Mouse (Mus musculus): ENCODE measurements at regions not wholly inside any gene's neighbourhood (a gene's known extent, or its start where the extent isn't known, plus 50 kb on each side); places are given as distances from the start of the nearest gene placed in this dataset.

DNA sequence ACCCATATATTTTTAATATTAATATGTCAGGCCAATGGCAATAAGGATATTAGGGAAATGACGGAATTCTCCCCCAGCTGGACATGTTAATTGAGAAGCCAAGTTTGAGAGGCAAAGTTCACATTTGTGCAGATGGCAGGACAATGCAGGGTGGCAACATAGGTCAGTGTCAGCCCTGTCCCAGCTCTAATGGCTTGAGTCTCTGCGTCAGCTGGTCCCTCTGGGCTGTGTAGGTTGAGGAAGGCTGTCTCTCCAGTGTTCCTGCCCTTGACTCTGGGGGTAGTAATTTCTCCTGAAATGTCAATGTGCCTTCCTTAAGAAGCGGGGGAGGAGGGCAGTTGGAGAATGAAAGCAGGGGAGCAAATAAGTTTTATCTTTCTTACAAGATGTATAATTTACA, 390.2 kb downstream of the Nr2f2 start:
- no peaks in the 10 kb centered on the region for H3K4me1 ChIP-seq (ENCODE audit: control insufficient read depth, insufficient read depth, low read length)
- H3K4me3 ChIP-seq (ENCODE audit: insufficient read depth, low read depth, low read length), result no peak overlapping the region
- no peak for TF ChIP-seq CTCF (IDR thresholded peaks at IDR 0.05; ENCODE audit: insufficient read depth, low read depth, low read length)
- no peak for TF ChIP-seq POLR2A (IDR thresholded peaks at IDR 0.05; ENCODE audit: insufficient read depth, low read depth, low read length)
- WGBS, result 91% methylated on average over 3 of the region's 3 CpGs
- H3K27ac ChIP-seq (ENCODE audit: insufficient read depth, low read depth, low read length), result no peak overlapping the region

DNA sequence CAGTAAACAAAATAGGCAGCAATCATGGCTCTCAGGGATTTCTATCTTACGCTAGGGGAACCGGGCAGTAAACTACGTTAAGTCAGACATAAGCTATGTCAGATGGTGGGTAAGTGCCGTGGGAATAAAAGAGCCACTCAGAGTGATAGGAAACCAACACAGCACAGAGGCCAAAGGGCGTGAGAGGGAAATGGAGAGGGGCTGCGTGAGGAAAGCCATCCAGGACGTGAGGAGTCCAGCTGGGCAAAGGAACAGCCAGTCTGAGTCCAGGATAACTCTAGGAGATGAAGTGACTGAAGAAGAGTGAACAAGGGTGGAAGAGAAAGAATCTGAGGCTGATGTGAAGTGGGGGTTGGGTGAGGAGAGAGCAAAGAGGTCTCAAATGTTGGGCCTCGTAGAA, 402.5 kb downstream of the Nr2f2 start:
- TF ChIP-seq POLR2A (IDR thresholded peaks at IDR 0.05; ENCODE audit: insufficient read depth, low read depth, low read length) (no peak), CTCF (IDR thresholded peaks at IDR 0.05; ENCODE audit: insufficient read depth, low read depth, low read length) (no peak)
- Histone ChIP-seq H3K4me3 (ENCODE audit: insufficient read depth, low read depth, low read length) (no peak overlapping the region), H3K27ac (ENCODE audit: insufficient read depth, low read depth, low read length) (no peak overlapping the region), H3K4me1 (ENCODE audit: control insufficient read depth, insufficient read depth, low read length) (no peaks in the 10 kb centered on the region)
- 80% methylated on average over 8 of the region's 8 CpGs for WGBS

DNA sequence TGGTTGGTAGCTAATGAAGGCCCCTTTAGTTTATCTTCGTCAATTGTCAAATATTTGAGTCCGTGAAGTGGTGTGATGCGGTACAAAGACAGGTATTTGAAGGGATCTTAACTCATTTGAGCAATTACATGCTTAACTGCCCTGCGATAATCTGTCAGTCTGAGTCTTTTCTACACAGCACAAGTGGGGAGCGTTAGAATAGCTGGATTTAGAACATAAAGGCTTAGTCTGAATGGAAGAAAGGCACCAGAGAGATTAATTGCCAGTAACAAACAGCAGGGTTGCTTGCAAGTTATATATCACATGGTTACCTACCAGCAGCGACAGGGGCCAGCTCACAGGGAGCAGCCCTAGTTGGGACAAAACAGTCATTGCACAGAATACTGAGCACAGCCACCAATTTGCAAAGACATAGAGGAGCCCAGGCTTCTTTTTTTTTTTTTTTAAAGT, 416.3 kb downstream of the Nr2f2 start:
- peaks cover 4% of the 10 kb centered on the region for H3K4me1 ChIP-seq (ENCODE audit: control insufficient read depth, insufficient read depth, low read length)
- TF ChIP-seq POLR2A (IDR thresholded peaks at IDR 0.05; ENCODE audit: insufficient read depth, low read depth, low read length) (no peak), CTCF (IDR thresholded peaks at IDR 0.05; ENCODE audit: insufficient read depth, low read depth, low read length) (no peak)
- H3K27ac ChIP-seq (ENCODE audit: insufficient read depth, low read depth, low read length), result no peak overlapping the region
- 23% methylated on average over 6 of the region's 6 CpGs for WGBS
- no peak overlapping the region for H3K4me3 ChIP-seq (ENCODE audit: insufficient read depth, low read depth, low read length)

DNA sequence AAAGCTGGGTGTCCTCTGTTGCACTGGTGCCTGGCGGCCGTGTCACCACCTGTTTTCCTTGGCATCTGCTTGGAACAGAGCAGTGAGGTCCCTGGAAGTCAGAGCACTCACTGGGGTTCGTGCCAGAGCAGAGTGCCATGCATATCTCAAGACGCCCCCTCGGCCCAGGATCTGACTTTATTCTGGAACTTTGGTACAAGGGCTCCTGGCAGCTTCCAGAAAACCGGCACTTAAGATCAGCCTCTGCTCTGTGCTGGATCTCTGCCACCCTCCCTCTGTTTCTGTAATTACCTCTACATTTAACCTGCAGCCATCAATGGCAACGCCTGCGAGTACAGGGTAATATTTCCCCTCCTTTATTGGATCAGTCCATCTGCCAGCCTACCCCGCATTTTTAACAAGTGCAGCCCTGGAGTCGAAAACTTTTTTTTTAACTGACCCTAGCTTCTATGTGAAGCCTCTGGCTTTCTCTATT, 416.9 kb downstream of the Nr2f2 start:
- TF ChIP-seq POLR2A (IDR thresholded peaks at IDR 0.05; ENCODE audit: insufficient read depth, low read depth, low read length), result no peak
- TF ChIP-seq CTCF (IDR thresholded peaks at IDR 0.05; ENCODE audit: insufficient read depth, low read depth, low read length), result no peak
- Histone ChIP-seq H3K4me1 (ENCODE audit: control insufficient read depth, insufficient read depth, low read length) (peaks cover 4% of the 10 kb centered on the region), H3K4me3 (ENCODE audit: insufficient read depth, low read depth, low read length) (no peak overlapping the region), H3K27ac (ENCODE audit: insufficient read depth, low read depth, low read length) (no peak overlapping the region)
- 13% methylated on average over 10 of the region's 10 CpGs for WGBS

DNA sequence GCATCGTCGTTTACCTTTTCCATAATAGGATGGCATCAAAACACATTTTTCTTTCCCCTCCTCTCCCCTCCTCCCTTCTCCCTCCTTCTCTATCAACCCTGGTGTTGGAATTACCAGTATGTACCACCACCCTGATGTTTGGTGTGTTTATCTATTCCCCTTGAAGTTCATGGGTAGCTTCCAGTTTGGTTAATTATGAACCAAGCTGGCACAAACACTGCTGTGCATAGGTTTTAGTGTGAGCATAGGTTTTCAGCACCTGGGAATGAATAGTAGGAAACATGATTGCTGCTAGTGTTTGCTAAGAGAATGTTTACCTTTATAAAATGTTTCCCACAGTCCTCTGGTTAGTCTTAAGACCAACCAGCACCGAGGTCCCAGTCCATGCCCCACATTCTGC, 420.1 kb downstream of the Nr2f2 start:
- WGBS, result 93% methylated on average over 3 of the region's 3 CpGs

DNA sequence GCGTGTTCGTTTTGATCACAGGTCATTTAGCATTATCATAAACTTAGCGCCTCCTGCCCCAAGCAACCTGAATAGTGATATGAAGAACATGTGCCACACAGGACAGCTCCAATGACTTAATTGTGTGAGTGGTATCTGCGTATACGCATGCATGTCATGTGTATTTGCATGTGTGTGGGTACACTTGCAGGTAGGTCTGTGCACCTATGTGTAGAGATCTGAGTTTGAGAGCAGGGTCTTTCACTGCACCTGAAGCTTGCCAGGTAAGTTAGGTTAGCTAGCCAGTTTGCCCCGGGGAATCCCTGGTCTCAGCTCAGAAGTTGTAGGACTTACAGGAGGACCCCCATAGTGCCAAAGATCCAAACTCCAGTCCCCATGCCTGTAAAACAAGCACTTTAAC, 424.7 kb downstream of the Nr2f2 start:
- TF ChIP-seq CTCF (IDR thresholded peaks at IDR 0.05; ENCODE audit: insufficient read depth, low read depth, low read length), result no peak
- TF ChIP-seq POLR2A (IDR thresholded peaks at IDR 0.05; ENCODE audit: insufficient read depth, low read depth, low read length), result no peak

More for the DNA sequence above, 420.1 kb downstream of the Nr2f2 start:
- H3K4me3 ChIP-seq (ENCODE audit: insufficient read depth, low read depth, low read length), result no peak overlapping the region
- TF ChIP-seq POLR2A (IDR thresholded peaks at IDR 0.05; ENCODE audit: insufficient read depth, low read depth, low read length) (no peak), CTCF (IDR thresholded peaks at IDR 0.05; ENCODE audit: insufficient read depth, low read depth, low read length) (no peak)
- H3K4me1 ChIP-seq (ENCODE audit: control insufficient read depth, insufficient read depth, low read length), result peaks cover 4% of the 10 kb centered on the region
- H3K27ac ChIP-seq (ENCODE audit: insufficient read depth, low read depth, low read length), result no peak overlapping the region

DNA sequence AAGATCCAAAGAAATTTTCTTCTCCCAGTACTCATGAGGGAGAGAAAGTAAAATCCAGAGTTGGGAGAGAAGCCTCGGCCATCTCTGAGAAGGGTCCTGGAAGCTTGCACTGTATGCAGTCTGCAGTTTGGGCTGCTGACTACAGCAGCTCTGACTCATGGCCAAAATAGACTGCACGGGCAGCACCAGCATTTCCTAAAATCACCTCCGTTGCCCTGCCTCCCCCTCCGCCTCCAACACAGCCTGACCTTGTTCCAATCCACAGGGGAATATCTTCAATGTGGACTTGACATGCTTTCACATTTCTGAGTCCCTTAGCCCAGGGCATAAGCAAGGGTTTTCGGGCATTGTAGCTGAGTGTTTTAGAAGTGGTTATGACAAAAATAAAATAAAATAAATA, 441.3 kb downstream of the Nr2f2 start:
- H3K4me1 ChIP-seq (ENCODE audit: control insufficient read depth, insufficient read depth, low read length), result no peaks in the 10 kb centered on the region
- 91% methylated on average over 5 of the region's 5 CpGs for WGBS
- no peak overlapping the region for H3K27ac ChIP-seq (ENCODE audit: insufficient read depth, low read depth, low read length)
- TF ChIP-seq CTCF (IDR thresholded peaks at IDR 0.05; ENCODE audit: insufficient read depth, low read depth, low read length) (no peak), POLR2A (IDR thresholded peaks at IDR 0.05; ENCODE audit: insufficient read depth, low read depth, low read length) (no peak)
- no peak overlapping the region for H3K4me3 ChIP-seq (ENCODE audit: insufficient read depth, low read depth, low read length)

More for the DNA sequence above, 424.7 kb downstream of the Nr2f2 start:
- Histone ChIP-seq H3K4me1 (ENCODE audit: control insufficient read depth, insufficient read depth, low read length) (no peaks in the 10 kb centered on the region), H3K4me3 (ENCODE audit: insufficient read depth, low read depth, low read length) (no peak overlapping the region), H3K27ac (ENCODE audit: insufficient read depth, low read depth, low read length) (no peak overlapping the region)
- 93% methylated on average over 6 of the region's 6 CpGs for WGBS

DNA sequence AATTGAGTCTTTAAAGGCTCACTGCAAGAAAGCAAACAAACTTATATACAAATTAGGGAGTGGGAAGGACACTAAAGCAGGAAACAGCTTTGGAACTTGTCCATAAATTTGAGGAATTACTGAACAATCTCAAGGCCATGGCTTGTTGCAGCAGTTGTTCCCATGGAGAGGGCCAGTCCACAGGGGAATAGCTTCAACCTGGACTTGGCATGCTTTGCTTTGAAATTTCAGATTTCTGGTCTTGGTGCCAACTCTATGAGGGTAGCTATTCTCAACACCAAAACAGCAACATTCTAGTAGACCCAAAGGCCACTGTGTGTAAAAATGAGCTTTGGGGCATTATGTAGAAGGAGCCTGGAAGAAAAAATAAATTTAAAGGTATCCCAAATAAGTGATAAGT, 442.0 kb downstream of the Nr2f2 start:
- H3K4me3 ChIP-seq (ENCODE audit: insufficient read depth, low read depth, low read length), result no peak overlapping the region
- H3K27ac ChIP-seq (ENCODE audit: insufficient read depth, low read depth, low read length), result no peak overlapping the region
- no peaks in the 10 kb centered on the region for H3K4me1 ChIP-seq (ENCODE audit: control insufficient read depth, insufficient read depth, low read length)
- TF ChIP-seq CTCF (IDR thresholded peaks at IDR 0.05; ENCODE audit: insufficient read depth, low read depth, low read length), result no peak
- TF ChIP-seq POLR2A (IDR thresholded peaks at IDR 0.05; ENCODE audit: insufficient read depth, low read depth, low read length), result no peak

DNA sequence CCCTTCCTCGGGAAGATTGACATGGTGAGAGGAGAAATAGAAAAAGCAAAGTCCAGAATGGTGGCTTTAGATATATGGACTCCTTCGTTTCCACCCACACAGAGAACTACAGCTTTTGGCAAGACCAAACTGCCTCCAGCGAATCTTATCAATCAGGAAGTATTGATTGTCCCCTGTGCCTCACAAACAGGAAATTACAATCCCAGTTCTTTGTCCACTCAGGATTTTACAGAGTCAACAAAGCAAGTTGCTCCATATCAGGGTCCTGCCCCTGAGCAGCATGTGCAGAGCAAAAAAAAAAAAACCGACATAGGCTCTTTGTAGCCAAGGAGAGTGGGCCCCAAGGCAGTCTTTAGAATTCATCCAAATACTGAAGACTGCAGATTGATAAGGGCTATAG, 454.8 kb downstream of the Nr2f2 start:
- H3K27ac ChIP-seq (ENCODE audit: insufficient read depth, low read depth, low read length), result no peak overlapping the region
- H3K4me1 ChIP-seq (ENCODE audit: control insufficient read depth, insufficient read depth, low read length), result no peaks in the 10 kb centered on the region
- no peak overlapping the region for H3K4me3 ChIP-seq (ENCODE audit: insufficient read depth, low read depth, low read length)
- 90% methylated on average over 4 of the region's 4 CpGs for WGBS
- TF ChIP-seq CTCF (IDR thresholded peaks at IDR 0.05; ENCODE audit: insufficient read depth, low read depth, low read length), result no peak
- TF ChIP-seq POLR2A (IDR thresholded peaks at IDR 0.05; ENCODE audit: insufficient read depth, low read depth, low read length), result no peak
